Mouse (Mus musculus): ENCODE measurements around the gene Pkm.

Gene Pkm

GRCm38 (mm10) chr9:59655958-59656634 is at the start of gene Pkm:
Pkm (plus strand) TSS chr9:59656368.
- DNase-seq: peak; percentile 98

DNA sequence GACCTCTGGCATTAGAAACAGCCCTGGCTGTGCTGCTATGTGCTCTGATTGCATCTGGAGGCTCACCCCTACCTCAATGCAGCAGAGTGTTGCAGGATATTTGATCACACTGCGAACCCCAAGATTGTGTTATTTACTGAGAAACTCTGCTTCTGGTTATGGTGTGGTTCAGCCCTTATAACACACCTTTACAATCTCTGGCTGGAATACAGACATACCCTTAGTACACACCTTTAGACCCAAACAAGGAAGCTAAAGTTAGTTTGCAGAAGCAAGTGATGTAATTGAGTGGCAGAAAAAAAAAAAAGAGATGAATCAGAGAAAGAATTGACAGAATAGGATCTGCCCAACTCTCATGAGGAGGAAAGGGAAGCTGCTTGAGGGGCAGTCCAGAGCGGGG is 45.2 kb upstream of the Pkm start:
- no peak for DNase-seq

DNA sequence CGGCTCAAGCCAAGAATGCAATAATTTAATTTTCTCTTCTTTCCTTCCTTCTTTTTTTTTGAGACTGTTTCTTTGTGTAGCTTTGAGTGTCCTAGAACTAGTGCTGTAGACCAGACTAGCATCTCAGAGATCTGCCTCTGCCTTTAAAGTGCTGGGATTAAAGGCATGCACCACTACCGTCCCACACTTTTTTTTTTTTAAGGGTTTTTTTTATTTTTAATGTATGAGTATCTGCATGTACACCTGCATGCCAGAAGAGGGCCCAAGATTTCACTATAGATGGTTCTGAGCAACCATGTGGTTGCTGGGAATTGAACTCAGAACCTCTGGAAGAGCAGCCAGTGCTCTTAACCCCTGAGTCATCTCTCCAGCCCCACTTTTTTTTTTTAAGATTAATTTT is 40.4 kb upstream of the Pkm start:
- DNase-seq: no peak

DNA sequence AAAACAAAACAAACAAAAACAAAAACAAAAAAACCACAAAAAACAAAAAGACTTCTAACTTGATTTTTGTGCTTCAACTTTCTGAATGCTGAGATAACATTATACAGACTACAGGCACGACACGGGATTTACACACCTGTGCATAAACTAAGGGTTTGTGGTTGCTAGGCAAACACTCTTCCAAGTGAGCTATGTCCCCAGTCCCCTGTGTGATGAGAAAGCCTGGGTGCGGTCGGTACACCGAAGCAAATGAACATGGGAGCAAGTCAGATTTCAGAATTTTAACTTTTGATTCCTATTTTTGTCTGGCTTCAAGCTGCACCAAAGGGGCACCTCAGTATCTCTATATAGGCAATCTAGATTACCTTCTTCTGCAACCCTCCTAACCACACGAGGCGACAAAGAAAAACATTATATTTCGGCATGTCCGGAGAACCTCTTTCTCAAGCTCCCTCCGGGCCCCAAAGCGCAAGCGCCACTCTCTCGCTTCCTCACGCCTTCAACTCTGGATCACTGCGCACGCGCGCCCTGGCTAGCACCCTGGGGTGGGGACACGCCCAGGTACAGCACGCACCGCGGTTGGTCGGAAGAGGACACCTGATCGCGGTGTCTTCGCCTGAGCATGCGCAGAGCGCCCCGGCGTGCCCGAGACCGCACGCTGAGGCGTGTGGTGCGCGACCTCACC is 39.4 kb upstream of the Pkm start, which contains the start of gene Parp6:
TSS of gene Parp6 (plus strand) at position 663 of the 685 bp plus-strand sequence.
- DNase-seq: peak; percentile 99

GRCm38 (mm10) chr9:59617307-59617973 is 38.7 kb upstream of the Pkm start:
- no peak for DNase-seq

GRCm38 (mm10) chr9:59638372-59638771 is 17.8 kb upstream of the Pkm start:
- no peak for DNase-seq

DNA sequence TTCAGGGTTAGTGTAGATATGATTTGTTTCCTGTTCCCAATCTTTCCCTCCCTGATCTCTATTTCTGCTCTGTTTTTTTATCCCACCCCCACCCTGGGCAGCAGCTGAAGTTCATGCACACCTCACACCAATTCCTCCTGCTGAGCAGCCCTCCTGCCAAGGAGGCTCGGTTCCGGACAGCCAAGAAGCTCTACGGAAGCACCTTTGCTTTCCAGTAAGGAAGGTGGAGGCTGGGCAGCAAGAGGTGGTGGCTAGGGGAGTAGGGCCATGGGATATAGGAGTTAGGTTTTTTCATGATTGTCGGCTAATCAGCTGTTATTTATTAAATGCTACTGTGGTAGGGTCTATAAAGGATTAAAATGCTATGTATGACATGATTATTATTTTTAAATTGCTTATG is 16.2 kb upstream of the Pkm start:
- DNase-seq: no peak

- no peak for DNase-seq
Observed at GRCm38 (mm10) chr9:59641320-59641719, 14.8 kb upstream of the Pkm start.

DNA sequence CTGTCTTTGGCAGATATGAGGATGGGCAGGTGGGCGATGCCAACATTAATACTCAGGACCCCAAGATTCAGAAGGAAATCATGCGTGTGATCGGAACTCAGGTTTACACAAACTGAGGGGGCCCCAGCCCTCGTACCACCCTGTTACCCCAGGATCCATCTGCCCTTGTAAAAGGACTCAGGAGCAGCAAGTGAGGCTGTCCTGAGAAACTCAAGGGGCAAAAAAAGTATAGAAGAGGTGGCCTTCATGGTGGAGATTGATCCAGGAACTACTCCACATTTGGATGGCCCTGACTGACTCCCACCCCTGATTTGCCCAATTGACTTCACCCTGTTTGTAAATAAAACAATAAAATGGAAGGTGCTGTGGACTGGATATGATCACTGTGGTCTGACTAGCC is 6.3 kb upstream of the Pkm start:
- no peak for DNase-seq

DNA sequence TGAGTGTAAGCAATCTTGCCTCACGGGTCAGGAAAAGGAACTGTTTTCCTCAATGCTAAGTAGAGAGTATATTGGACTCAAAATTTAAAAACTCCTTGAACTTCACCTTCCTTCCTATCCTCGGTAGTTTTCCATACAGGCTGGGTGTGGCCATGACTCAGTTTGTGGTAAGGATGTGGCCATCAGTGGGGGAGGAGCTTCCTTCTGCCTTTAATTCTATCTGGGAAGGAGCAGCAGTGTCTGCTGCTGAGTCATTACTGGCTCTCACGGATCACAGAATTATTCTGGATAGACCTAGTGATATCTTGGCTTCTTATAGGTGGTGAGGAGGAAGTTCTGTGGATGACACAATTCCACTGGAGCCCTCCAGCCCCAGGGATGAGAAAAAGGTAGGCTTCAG is 2.8 kb upstream of the Pkm start:
- DNase-seq: no peak

DNA sequence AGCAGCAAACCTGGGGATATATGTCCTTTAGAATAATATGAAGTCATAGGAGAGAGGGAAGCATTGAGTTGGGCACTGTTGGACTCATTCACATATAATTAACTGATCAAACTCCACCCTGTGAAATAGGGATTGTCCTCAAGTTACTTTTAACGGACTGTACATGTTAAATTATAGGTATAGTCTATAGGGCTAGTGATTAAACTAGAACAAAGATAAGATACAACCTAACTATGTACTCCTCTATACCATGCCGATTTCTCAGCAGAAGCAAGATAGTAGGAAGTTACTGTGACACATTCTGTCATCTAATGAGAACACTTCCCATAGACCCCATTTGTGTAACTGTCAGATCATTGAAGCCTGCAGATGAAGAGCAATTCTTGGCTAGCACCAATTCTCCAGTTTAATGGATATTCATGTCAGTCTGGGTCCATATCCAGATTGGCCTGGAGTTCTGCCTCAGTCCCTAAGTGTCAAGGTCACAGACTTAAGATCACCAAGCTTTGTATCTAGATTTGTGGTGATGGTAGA is 1.7 kb upstream of the Pkm start:
- DNase-seq: no peak

DNA sequence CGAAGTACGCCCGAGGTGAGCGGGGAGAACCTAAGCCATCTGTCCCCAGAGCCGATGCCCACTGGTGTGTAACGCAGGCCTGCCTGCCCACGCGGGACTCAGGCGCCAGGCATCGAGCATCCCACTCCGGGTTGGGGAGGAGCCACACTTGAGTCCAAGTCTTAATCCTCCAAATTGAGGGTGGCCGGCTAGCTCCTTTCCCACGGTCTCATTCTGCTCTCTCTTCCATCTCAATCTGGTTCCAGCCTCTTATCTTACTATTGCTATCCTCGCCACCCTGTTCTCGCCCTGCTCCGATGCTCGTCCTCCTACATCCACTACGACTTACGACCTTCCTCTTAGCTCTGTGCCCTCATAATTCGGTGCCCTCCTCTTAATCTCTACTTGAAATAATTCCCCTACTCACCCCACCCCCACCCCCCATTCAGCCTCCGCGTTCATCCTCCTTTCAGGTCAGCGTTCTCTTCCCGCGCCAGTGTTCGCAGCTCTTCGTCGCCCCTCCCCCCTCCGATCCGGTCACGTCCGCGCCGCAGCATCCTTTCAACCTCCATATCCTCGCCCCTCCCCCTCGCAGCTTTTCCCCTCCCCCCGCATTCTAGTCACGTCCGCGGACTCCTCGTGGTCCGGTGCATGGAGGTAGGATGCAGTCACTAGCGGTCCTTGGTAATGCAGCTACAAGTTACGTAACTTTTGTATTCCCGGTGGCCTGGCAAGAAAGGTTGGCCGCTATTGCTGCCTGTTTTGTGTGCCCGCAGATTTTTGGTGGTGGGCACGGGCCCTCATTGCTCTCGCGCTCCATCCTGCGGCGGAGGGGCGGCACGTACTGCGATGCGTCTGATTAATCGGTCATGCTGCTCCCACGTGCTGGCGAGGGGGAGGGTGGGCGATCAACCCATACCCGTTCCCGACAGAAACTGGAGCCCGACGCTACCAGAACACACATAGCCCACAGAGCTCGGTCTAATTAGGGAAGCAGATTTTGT is 758 bp downstream of the Pkm start:
- peak; percentile 58 for DNase-seq

- DNase-seq: no peak
Observed at GRCm38 (mm10) chr9:59658146-59658545, 2.0 kb downstream of the Pkm start.

DNA sequence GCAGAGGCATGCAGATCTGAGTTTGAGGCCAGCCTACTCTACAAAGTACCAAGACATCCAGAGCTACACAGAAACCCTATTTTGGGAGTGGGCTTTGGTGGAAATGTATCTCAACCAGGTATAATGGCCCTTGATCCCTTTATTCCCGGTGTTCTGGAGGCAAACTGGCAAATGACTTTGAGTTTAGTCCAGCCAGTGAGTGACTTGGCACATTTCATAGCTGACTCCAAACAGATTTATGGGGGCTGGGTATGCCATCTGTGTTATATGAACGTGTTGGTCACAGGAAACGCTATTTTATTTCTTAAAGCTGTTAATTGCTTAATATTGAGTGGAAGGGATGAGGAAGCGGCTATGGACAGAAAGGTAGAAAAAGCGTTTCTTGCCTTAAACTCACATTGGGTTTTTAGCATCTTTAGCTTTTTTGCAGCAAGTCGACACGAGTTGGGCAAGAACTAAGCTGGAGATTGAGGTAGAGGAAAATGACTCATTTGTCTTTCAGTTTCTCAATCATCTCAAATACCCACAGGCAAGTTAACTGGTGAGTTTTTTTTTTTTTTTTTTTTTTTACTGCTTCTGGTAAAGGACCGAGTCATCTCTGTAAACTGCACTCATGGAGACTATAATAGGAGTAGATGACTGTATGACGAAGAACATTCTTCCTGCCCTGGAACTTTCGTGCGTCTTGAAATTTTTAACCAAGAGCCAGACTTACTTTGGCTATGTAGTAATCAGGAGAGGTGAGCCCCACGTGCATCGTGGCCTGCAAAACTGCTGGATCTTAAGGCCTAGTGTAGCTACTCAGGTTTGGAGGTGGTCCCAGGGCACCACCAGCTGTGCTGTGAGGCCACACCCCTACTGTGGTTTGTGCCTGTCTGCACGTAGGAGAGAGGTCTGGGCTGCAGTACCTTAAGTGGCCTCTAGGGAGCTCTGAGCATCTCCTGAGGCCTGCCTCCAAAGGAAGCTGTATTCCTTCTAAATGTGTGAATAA is 3.2 kb downstream of the Pkm start:
- peak; percentile 71 for DNase-seq

DNA sequence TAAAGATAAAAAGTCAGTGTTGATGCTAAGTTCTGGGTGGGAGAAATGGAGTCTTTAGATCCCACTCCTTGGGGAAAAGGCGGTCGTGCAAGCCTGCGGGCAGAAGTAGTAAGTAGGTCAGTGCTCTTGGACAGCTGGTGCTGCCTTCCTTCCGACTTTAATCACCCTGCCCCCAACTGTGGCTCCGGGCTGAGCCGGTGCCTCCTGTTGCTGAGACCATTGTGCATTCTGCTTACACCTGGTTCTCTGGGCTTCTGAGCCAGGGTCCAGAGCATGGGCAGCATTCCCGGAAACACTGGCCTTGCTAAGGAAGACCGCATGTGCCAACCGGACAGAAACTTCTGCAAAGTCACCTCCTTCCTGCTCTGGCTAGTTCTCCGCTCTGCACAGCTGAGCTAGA is 4.3 kb downstream of the Pkm start:
- DNase-seq: peak; percentile 73

GRCm38 (mm10) chr9:59661298-59661975 is 5.3 kb downstream of the Pkm start:
- no peak for DNase-seq

DNA sequence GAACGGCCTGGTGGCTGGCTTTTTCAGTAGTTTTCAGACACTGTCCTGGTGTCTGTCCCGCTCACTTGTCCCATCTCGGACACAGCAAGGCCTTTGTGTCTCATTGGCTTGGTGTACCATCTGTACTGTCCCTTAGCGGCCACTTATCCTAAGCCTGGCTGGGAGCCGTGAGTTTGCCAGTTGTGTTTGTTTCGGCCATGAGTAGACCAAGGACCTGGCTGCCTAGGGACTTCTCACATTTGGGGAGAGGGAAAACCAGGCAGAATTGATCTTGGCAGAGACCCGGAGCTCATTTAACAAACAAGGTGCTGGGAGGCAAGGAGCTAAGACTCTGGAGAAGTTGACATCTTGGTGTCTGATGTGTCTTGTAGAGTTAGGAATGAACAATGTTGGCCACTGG is 7.1 kb downstream of the Pkm start:
- DNase-seq: no peak

DNA sequence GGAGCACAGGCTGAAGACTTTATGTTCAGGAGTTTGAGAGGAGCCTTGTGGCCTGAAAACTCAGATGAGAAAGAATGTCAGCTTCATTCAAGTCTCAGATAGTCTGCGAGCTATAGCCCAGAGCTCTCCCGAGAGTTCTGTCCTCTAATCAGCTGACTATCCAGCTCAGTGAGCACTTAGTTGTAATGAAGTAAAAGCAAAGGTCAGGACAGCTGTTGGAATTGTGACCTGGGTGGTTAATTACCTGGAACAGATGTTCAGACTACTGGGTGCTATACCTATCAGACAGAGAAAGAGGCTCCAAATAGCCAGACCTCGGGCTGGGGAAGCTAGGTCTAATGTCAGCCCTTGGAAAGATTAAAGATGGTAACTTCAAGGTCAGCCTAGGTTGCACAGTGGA is 7.8 kb downstream of the Pkm start:
- DNase-seq: peak; percentile 73

DNA sequence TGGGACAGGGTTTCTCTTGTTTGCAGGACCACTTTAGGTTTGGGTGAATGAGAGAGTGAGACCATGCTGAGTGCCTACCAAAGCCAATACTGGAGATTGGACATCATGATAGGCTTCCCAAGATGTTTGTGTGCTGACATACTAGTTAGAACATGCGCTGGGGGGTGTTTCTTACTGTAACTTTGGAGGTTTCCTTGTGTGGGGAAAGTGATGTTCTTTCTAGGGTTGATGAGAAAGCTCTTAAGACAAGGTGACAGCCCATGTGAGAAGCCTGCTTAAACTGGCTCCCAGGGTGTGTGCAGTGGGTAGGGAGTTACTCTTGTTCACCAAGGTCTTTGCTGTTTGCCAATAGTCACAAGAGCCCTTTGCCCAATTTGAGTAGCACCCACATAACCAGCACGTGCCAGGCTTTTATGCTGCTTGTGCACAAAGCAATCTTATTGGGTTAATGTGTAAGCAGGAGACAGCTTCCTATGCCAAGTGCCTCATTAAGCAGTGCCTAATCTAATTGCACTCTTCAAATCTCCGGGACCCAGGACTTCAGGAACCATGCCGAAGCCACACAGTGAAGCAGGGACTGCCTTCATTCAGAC is 8.6 kb downstream of the Pkm start:
- DNase-seq: peak; percentile 87

- DNase-seq: no peak
Observed at GRCm38 (mm10) chr9:59666016-59666415, 9.8 kb downstream of the Pkm start.

Measured in kidney, adult 11 months (tissue).